Mouse (Mus musculus): ENCODE measurements around the gene Polr2e. TPM values are rescaled to one million over a fixed set of nuclear protein-coding genes. Genes with fewer than 3 reads are reported as not detected.

Polr2e gene
- total RNA-seq (2018; cell fraction: chromatin; rRNA removed) = 10 to 100 TPM in 15 of 26 experiments, 1 to 10 TPM in 11; 2.7 to 32.6 (median 15.8) TPM
- total RNA-seq (2018; cell fraction: cytosol; rRNA removed) = 10 to 100 TPM; 24.1 to 50.6 (median 34.6) TPM
- total RNA-seq (2018; cell fraction: nucleus; rRNA removed) = 10 to 100 TPM in 17 of 26 experiments, 1 to 10 TPM in 9; 5.7 to 31.9 (median 11.6) TPM
- 51.6 to 65.8 TPM (median 54.3 TPM) in 3 replicates for polyA plus RNA-seq (2018)

DNA sequence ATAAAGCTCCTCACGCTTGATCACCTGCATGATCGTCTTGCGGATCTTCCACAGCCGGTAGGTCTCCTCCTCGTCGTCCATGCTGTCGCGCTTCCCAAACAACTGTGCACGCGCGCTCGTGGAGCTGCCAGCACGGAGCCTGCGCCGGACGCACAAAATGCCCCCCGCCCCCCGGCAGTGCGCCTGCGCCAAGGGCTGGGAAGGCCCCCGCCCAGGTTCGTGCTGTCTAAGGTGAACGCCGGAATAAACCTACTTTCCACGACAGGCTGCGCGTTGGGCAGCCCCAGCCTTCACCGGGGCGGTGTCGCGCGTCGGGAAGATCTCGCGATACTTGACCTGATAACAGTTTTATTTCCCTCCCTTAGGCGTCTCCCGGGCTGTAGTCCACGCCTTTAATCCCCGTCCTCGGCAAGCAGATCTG is at the start of gene Polr2e:
Polr2e (minus strand) TSS at position 237 of the 421 bp plus-strand sequence.
- Histone ChIP-seq H3K79me2 (ENCODE audit: inconsistent target) (peaks cover 26% of the 10 kb centered on the region), H3K27ac (peak within 1 kb of the TSS; percentile 57), H3K36me3 (ENCODE audit: inconsistent target) (peaks cover 27% of the 10 kb centered on the region; the same call in 1 of the 2 replicates), H3K4me3 (ENCODE audit: inconsistent target) (peak within 1 kb of the TSS; percentile 93)
- under 1% methylated on average over 24 of the region's 40 CpGs for WGBS (ENCODE audit: missing documents)

DNA sequence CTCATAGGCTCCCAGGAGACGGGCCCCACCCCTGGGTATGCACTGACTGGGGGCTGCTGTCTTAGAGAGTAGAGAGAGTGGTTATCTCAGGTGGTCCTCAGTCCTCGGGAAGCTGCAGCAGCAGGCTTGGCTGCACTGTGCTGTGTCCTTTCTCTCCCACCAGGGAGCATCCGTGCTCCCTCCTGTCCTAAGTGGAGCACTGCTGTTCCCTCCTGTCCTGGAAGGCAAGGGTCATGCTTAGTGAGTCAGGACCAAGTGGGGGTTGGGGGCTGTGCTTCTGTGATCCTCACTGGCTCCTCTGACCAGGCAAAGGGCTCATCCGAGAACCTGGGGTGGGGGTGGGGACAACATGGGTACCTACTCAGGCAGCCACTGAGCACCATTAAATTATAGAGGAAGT is 49.6 kb upstream of the Polr2e start:
- Histone ChIP-seq H3K27ac (no peak overlapping the region), H3K79me2 (ENCODE audit: inconsistent target) (peaks cover 99% of the 10 kb centered on the region), H3K4me3 (ENCODE audit: inconsistent target) (no peak overlapping the region), H3K36me3 (ENCODE audit: inconsistent target) (peaks cover 23% of the 10 kb centered on the region)
- WGBS (ENCODE audit: missing documents) = 89% methylated on average over 4 of the region's 4 CpGs

DNA sequence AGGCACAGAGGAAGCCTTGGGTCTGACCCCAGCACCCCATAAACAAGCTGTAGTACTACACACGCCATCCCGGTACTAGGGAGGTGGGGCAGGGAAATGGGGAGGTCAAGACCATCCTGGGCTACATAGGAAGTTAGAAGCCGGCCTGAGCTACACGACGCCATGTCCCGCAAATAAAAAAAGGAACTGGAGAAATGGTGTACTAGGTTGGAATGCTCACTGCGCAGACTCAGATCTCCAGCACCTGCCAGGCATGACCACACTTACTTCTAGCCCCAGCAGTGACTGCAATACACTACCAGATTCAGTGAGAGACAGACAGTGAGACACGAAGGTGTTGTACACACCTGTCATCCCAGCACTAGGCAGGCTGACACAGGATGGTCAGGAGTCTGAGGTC is 47.9 kb upstream of the Polr2e start:
- H3K36me3 ChIP-seq (ENCODE audit: inconsistent target) = peaks cover 39% of the 10 kb centered on the region

DNA sequence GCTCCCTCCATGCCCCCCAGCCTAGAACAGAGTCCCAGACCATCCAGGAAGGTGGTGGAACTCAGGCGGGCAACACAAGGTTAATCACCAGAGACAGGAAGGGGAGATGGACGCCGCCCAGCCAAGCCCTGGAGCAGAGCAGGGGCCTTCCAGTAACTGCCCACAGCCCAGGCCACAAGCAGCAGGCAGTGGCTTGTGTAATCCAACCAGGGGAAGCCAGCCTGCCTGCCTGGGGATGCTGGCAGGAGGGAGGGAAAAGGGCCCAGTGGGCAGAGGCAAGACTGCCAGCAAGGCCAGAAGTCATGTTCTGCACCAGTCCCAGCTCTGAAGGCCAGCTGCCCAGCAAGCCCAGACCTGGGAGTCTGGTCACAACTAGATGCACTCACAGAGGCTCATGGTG is 47.3 kb upstream of the Polr2e start:
- no peak overlapping the region for H3K4me3 ChIP-seq (ENCODE audit: inconsistent target)
- 37% methylated on average over 3 of the region's 3 CpGs for WGBS (ENCODE audit: missing documents)
- peak overlapping the region; percentile 63 for H3K27ac ChIP-seq
- H3K79me2 ChIP-seq (ENCODE audit: inconsistent target) = peaks cover 82% of the 10 kb centered on the region
- peaks cover 41% of the 10 kb centered on the region for H3K36me3 ChIP-seq (ENCODE audit: inconsistent target)

More for the DNA sequence above, 47.9 kb upstream of the Polr2e start:
- no peak overlapping the region for H3K4me3 ChIP-seq (ENCODE audit: inconsistent target)
- WGBS (ENCODE audit: missing documents) = 13% methylated on average over 8 of the region's 8 CpGs
- H3K27ac ChIP-seq = peak overlapping the region; percentile 63
- peaks cover 88% of the 10 kb centered on the region for H3K79me2 ChIP-seq (ENCODE audit: inconsistent target)

DNA sequence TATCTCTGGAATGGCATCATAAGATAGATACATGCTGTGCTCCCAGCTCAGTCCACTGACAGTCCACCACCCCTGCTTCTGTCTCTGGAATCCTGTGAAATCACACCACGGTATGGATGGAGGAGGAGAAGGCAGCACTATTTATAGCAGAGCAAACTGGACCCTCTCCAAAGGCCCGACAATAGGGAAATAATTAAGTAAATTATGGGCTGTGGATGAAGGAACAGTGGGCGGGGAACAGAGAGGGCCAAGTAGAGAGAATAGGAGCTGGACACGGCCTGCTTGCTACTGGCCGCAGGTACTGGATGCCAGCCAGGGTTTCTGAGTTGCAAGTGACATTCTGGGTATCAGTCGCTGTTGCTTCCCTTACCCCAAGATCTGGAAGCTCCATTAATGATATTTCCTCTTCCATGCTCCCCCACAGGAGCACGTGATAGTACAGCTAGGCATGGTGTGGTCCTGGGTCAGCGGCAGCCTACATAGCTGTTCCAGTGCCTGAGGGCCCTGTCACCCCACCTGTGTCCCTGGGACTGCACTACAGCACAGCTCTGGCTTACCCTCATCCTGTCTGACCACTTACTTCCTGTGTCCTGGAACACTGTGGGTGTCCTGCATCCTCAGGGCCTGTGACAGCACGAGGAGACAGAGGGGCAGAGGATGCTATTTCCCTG is 45.4 kb upstream of the Polr2e start:
- Histone ChIP-seq H3K36me3 (ENCODE audit: inconsistent target) (peaks cover 56% of the 10 kb centered on the region), H3K79me2 (ENCODE audit: inconsistent target) (peaks cover 63% of the 10 kb centered on the region), H3K4me3 (ENCODE audit: inconsistent target) (no peak overlapping the region), H3K27ac (no peak overlapping the region)
- 74% methylated on average over 9 of the region's 9 CpGs for WGBS (ENCODE audit: missing documents)

DNA sequence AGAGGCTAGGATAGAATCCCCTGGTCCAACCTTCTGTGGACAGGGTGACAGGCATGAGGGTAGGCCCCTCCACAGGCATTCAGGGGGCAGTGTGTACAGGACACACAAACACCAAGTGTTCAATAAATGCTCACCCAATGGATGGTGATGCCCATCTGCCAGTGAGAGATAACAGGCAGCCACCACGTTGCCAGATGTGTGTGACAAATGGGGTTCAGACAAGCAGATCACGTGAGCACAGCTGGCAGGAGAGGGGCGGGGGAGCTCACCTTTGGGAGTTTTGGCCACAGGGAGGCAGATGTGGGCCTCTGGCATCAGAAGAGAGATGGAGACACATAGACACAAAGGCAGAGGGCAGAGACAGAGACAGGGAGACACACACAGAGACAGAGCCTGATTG is 41.5 kb upstream of the Polr2e start:
- H3K79me2 ChIP-seq (ENCODE audit: inconsistent target) = peaks cover 24% of the 10 kb centered on the region; the same call in 1 of the 2 replicates
- H3K36me3 ChIP-seq (ENCODE audit: inconsistent target) = peaks cover 75% of the 10 kb centered on the region
- no peak overlapping the region for H3K27ac ChIP-seq
- H3K4me3 ChIP-seq (ENCODE audit: inconsistent target) = no peak overlapping the region
- 83% methylated on average over 3 of the region's 3 CpGs for WGBS (ENCODE audit: missing documents)

DNA sequence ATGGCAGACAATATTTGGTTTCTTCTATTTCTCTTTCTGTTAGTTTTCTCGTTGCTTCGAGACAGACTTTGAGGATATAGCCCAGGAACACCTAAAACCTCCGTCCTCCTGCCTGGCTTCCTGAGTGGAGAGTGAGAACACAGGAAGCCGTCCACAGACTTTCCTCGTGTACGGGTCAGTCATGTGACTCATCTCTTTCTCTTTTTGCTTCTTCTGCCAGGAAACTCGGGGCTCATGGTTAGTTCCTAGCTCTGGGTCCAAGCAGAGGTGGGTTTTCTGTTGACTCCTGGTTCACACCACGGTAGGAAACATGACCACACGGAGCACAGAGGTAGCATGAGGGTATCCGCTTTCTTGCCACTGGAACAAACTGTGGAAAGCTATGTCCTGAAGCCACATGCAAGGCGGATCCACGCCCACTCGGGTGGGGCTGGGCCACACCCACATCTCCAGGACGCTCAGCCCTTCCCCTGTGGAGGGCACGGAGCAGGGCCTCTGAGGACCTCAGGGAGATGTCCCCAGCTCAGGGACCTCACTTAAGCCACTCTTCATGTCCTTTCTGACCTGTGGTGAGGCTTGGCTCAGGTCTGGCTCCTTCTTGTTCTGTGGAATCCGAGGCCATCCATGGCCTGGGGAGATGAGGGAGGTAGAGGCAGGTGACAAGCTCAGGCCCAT is 40.9 kb upstream of the Polr2e start:
- H3K36me3 ChIP-seq (ENCODE audit: inconsistent target) = peaks cover 75% of the 10 kb centered on the region
- no peak overlapping the region for H3K27ac ChIP-seq
- WGBS (ENCODE audit: missing documents) = 61% methylated on average over 16 of the region's 16 CpGs
- H3K79me2 ChIP-seq (ENCODE audit: inconsistent target) = peaks cover 19% of the 10 kb centered on the region; the same call in 1 of the 2 replicates
- H3K4me3 ChIP-seq (ENCODE audit: inconsistent target) = no peak overlapping the region

DNA sequence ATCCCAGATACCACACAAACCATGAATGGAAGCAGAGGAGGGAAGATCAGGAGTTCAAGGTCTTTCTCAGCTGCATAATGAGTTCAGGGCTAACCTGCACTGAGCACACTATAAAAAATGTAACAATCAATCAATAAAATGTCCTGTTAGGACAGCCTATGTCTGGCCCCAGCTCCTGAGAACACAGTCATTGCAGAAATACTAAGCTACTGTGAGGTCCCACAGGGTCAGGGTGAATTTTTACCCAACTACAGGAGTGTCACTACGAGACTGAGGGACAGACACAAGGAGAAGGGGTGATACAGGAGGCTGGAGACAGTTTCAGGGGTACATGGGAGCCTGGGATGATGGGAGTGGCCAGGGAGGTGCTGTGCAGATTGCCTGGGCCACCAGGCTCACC is 38.8 kb upstream of the Polr2e start:
- no peak overlapping the region for H3K4me3 ChIP-seq (ENCODE audit: inconsistent target)
- peaks cover 18% of the 10 kb centered on the region for H3K79me2 ChIP-seq (ENCODE audit: inconsistent target)
- 93% methylated on average over 1 of the region's 1 CpGs for WGBS (ENCODE audit: missing documents)
- H3K36me3 ChIP-seq (ENCODE audit: inconsistent target) = peaks cover 54% of the 10 kb centered on the region
- no peak overlapping the region for H3K27ac ChIP-seq

DNA sequence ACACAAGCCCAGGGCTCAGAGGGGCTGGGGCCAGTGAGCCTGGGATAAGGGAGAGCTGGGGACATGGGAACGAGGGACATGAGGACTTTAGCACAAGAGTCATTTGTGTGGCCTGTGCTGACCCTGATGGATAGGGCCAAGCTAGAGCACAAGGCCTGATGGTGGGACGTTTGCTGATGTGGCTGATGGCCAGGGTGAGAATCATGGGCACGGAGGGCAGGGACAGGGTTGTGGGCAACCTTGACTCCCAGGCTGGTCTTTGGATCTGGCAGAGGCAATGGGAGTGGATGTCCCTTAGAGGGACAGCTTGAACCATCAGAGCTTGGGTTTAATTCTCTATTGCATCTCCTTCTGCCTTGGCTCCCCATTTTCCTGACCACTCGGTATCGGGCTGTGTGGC is 37.7 kb upstream of the Polr2e start:
- H3K27ac ChIP-seq = no peak overlapping the region
- peaks cover 47% of the 10 kb centered on the region for H3K36me3 ChIP-seq (ENCODE audit: inconsistent target)
- no peak overlapping the region for H3K4me3 ChIP-seq (ENCODE audit: inconsistent target)
- 98% methylated on average over 5 of the region's 5 CpGs for WGBS (ENCODE audit: missing documents)
- H3K79me2 ChIP-seq (ENCODE audit: inconsistent target) = peaks cover 29% of the 10 kb centered on the region

DNA sequence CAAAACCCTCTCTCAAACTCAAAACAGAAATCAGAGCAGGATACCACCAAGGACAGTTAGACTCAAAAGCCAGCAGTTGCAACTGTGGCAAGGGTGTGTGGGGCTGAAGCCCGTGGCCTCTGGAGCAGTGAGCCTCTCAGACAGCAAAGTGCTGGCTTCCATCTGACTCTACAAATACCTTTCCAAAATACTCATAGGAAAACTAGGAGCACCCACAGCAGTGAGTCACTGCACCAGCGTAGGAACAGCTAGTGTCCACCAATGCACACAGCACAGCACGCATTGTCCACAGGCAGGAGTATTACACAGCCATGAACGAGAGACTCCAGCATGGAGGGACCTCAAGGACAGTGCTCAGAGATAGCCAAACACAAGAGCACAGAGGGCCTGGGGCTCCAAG is 36.8 kb upstream of the Polr2e start:
- Histone ChIP-seq H3K27ac (peak overlapping the region; percentile 92), H3K4me3 (ENCODE audit: inconsistent target) (no peak overlapping the region), H3K36me3 (ENCODE audit: inconsistent target) (peaks cover 43% of the 10 kb centered on the region), H3K79me2 (ENCODE audit: inconsistent target) (peaks cover 38% of the 10 kb centered on the region)
- WGBS (ENCODE audit: missing documents) = 94% methylated on average over 4 of the region's 4 CpGs

DNA sequence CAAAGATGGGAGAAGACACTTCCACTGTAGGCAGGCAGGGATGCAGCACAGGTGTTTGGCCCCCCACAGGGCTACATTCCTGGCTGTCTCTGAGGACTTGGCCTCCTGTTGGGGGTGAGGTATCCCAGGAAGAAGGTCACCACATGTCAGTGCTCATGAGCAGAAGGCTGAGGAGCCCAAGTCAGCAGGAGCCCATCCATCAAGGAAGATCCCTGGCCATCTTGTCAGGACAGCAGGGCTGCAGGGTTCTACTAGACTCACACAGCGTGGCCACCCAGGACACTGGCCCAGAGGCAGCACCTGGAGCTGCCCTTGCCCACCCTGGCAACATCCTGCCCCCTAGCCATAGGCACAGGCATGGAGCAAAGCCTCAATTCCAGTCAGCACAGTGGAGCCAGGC is 36.3 kb upstream of the Polr2e start:
- no peak overlapping the region for H3K4me3 ChIP-seq (ENCODE audit: inconsistent target)

DNA sequence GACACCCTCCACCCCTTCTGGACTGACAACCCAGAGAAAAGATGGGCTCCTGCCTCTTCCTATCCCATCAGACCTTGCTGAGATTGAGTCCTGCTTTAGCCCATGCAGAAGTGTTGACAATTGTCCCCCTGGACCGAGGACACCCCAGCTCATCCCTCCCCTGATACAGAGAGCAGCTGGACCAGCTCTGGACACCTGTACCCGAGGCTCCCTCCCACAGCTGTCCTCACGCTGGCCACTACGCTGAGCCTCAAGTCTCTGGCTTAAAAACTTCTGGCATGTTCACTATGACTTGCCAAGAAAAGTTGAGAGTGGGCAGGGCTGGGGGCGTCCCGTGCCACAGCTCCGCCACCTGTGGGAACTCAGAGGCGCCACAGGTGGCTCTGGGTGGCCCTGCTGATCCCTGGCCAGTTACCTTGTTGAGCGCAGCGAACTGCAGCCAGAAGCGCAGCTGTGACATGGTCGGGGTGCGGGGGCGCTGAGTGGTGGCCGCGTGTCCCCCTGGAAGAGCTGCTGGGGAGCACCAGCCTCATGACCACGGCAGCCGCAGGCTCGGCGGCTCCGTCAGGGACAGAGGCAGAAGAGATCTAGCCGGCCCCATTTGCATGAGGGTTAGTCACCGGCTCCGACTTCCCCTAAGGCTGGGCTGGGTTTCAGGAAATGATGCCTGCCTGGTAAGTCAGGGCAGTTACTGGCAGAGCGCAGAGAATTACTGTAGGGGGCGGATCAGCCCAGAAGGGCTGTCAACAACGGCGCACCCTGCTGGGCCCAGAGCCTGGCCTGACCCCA is 35.4 kb upstream of the Polr2e start:
- Histone ChIP-seq H3K36me3 (ENCODE audit: inconsistent target) (peaks cover 30% of the 10 kb centered on the region), H3K79me2 (ENCODE audit: inconsistent target) (peaks cover 51% of the 10 kb centered on the region), H3K27ac (peak overlapping the region; percentile 92), H3K4me3 (ENCODE audit: inconsistent target) (peak overlapping the region; percentile 71)
- 2% methylated on average over 28 of the region's 28 CpGs for WGBS (ENCODE audit: missing documents)

More for the DNA sequence above, 36.3 kb upstream of the Polr2e start:
- H3K79me2 ChIP-seq (ENCODE audit: inconsistent target) = peaks cover 42% of the 10 kb centered on the region
- 89% methylated on average over 1 of the region's 1 CpGs for WGBS (ENCODE audit: missing documents)
- peak overlapping the region; percentile 92 for H3K27ac ChIP-seq
- H3K36me3 ChIP-seq (ENCODE audit: inconsistent target) = peaks cover 38% of the 10 kb centered on the region

DNA sequence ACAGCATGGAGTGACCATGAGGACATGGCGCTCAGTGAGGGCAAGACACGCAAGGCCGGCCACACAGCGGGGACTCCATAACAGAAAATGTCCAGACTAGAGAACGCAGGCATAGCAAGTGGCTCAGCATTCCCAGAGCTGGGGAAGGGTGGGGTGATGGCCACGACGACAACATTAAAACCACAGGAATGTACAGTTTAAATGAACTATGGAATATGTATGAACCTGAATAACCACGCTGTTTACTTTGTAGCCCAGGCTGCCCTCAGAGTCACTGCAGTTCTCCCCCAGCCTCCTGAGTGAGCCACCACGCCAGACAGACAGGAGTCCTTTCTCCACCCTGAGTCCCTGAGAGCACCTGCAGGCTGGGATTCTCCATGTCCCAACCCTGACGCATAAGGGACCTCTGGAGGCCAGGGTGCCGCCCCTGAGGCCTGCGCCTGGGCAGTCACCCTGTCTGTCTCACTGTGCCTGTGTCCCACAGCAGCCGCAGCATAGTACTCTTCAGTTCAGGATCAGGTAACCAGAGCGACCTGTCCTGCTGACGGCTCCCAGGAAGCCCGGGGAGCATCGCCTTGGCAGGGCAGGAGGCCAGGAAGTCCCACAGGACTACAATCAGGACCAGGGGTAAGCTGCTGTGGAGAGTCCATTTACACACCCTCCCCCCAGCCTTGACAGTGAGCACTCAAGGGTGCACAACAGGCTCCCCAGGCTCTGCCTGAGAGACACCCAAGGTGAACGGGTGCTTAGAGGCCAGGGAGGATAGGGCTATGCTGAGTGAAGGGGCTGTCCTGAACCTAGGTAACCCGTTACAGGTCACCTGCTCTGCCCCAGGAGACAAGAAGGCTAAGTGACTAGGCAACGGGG is 33.3 kb upstream of the Polr2e start:
- 87% methylated on average over 20 of the region's 20 CpGs for WGBS (ENCODE audit: missing documents)
- H3K36me3 ChIP-seq (ENCODE audit: inconsistent target) = peaks cover 27% of the 10 kb centered on the region
- H3K79me2 ChIP-seq (ENCODE audit: inconsistent target) = peaks cover 69% of the 10 kb centered on the region
- H3K27ac ChIP-seq = peak overlapping the region; percentile 92
- H3K4me3 ChIP-seq (ENCODE audit: inconsistent target) = peak overlapping the region; percentile 71; the same call in 1 of the 2 replicates
